Mouse (Mus musculus) hindbrain, postnatal 0 days (tissue): Measurements from ENCODE around the gene Zfp296. TPM values are rescaled to one million over a fixed set of nuclear protein-coding genes. Genes with fewer than 3 reads are reported as not detected.

Source experiments
- ATAC-seq: fragments of 200-750 bp; cut with Nextera tagmentation; 2 replicates; pipeline ENCODE4 v1.8.0; 2017; ENCODE audit warnings: mild to moderate bottlenecking, moderate TSS enrichment, moderate library complexity
- DNase-seq: peaks from one replicate; pipeline ENCODE4 v3.0.0-alpha.2; 2015; ENCODE audit warnings: low spot score
- H3K27ac ChIP-seq: fragments of 300-500 bp; sonication (generic); 2 replicates; pipeline ENCODE4 v1.5.1; 2014; ENCODE audit warnings: mild to moderate bottlenecking
- H3K27me3 ChIP-seq: fragments of 300-500 bp; sonication (generic); 2 replicates; pipeline ENCODE4 v1.6.1; 2014; ENCODE audit warnings: low read length, mixed read lengths; ENCODE audit not compliant: insufficient read depth
- H3K36me3 ChIP-seq: fragments of 300-500 bp; sonication (generic); 2 replicates; pipeline ENCODE4 v1.6.1; 2014; ENCODE audit warnings: low read length, mixed read lengths; ENCODE audit not compliant: insufficient read depth
- H3K4me1 ChIP-seq: fragments of 300-500 bp; sonication (generic); 2 replicates; pipeline ENCODE4 v1.6.1; 2014; ENCODE audit warnings: antibody characterized with exemption, low read length, mixed read lengths; ENCODE audit not compliant: insufficient read depth
- H3K4me2 ChIP-seq: fragments of 300-500 bp; sonication (generic); 2 replicates; pipeline ENCODE4 v1.6.1; 2014; ENCODE audit warnings: low read depth, mild to moderate bottlenecking, low read length, moderate library complexity, mixed read lengths
- H3K4me3 ChIP-seq: fragments of 300-500 bp; sonication (generic); 2 replicates; pipeline ENCODE4 v1.5.1; 2014; ENCODE audit warnings: low read length
- H3K9ac ChIP-seq: fragments of 300-500 bp; sonication (generic); replicated peaks from 2 replicates; pipeline ENCODE4 v1.6.1; 2014; ENCODE audit warnings: mild to moderate bottlenecking, low read length, moderate library complexity, mixed read lengths
- H3K9me3 ChIP-seq: fragments of 300-500 bp; sonication (generic); 2 replicates; pipeline ENCODE4 v1.6.1; 2016; ENCODE audit warnings: low read length, mixed read lengths
- CTCF ChIP-seq: IDR thresholded peaks from 2 replicates; pipeline ENCODE4 v1.5.1; 2016; ENCODE audit warnings: antibody characterized with exemption, control low read depth, low read depth
- WGBS: fragments of 180-500 bp; shearing (Covaris S2); extraction: QIAGEN DNeasy Blood & Tissue Kit; methylation state at CpG from one replicate; pipeline ENCODE4 v1.1.7; 2014; 5-methylcytosine and 5-hydroxymethylcytosine counted together
- polyA plus RNA-seq: library from polyadenylated mRNA; unstranded; fragments of >200 nt; fragmentation: Nextera tagmentation; extraction: Ambion mirVana; gene quantifications from 2 replicates; pipeline ENCODE4 v1.2.1, GENCODE M21; 2015
- total RNA-seq: library from RNA; depleted of rRNA; stranded (reverse); fragments of >200 nt; gene quantifications from 2 replicates; pipeline ENCODE4 v1.2.3, GENCODE M21; 2014

The Zfp296 gene
- total and polyA plus RNA-seq, 2 experiments from 2014 or later, result not detected

GRCm38 (mm10) chr7:19569647-19570046, 7.4 kb upstream of the Zfp296 start:
- no peak overlapping the region for H3K4me2 ChIP-seq
- H3K9ac ChIP-seq, result no peak overlapping the region
- no peak for DNase-seq
- 85% methylated on average over 3 of the region's 3 CpGs for WGBS
- no peak for TF ChIP-seq CTCF
- ATAC-seq, result no peak
- no peak overlapping the region for H3K27ac ChIP-seq
- H3K36me3 ChIP-seq, result peaks cover 18% of the 10 kb centered on the region
- H3K27me3 ChIP-seq, result no peaks in the 10 kb centered on the region
- H3K4me3 ChIP-seq, result no peak overlapping the region
- H3K4me1 ChIP-seq, result peaks cover 6% of the 10 kb centered on the region; the same call in 1 of the 2 replicates
- no peaks in the 10 kb centered on the region for H3K9me3 ChIP-seq

- ATAC-seq, result peak; percentile 91
Observed at GRCm38 (mm10) chr7:19572926-19573775, 3.9 kb upstream of the Zfp296 start.

GRCm38 (mm10) chr7:19573776-19574140, 3.3 kb upstream of the Zfp296 start:
- no peak for DNase-seq
- Histone ChIP-seq H3K9ac (peak overlapping the region; percentile 76), H3K4me3 (peak overlapping the region; percentile 78), H3K4me2 (peak overlapping the region; percentile 79), H3K36me3 (peaks cover 10% of the 10 kb centered on the region; the same call in 1 of the 2 replicates), H3K27ac (peak overlapping the region; percentile 77), H3K9me3 (no peaks in the 10 kb centered on the region), H3K4me1 (peaks cover 16% of the 10 kb centered on the region), H3K27me3 (peaks cover 18% of the 10 kb centered on the region)
- 23% methylated on average over 16 of the region's 16 CpGs for WGBS
- no peak for TF ChIP-seq CTCF
- ATAC-seq, result no peak

More at GRCm38 (mm10) chr7:19572926-19573775, 3.9 kb upstream of the Zfp296 start:
- H3K27me3 ChIP-seq, result peaks cover 18% of the 10 kb centered on the region
- peak overlapping the region; percentile 79 for H3K4me2 ChIP-seq
- H3K4me3 ChIP-seq, result peak overlapping the region; percentile 78
- peaks cover 10% of the 10 kb centered on the region; the same call in 1 of the 2 replicates for H3K36me3 ChIP-seq
- WGBS, result under 1% methylated on average over 53 of the region's 53 CpGs
- H3K4me1 ChIP-seq, result peaks cover 16% of the 10 kb centered on the region
- TF ChIP-seq CTCF, result peak; percentile 11
- peak overlapping the region; percentile 76 for H3K9ac ChIP-seq
- DNase-seq, result peak; percentile 87
- H3K9me3 ChIP-seq, result no peaks in the 10 kb centered on the region
- H3K27ac ChIP-seq, result peak overlapping the region; percentile 77

GRCm38 (mm10) chr7:19575559-19575958, 1.5 kb upstream of the Zfp296 start:
- Histone ChIP-seq H3K4me1 (peaks cover 16% of the 10 kb centered on the region), H3K27ac (no peak overlapping the region), H3K27me3 (peaks cover 18% of the 10 kb centered on the region), H3K4me3 (no peak overlapping the region), H3K9me3 (no peaks in the 10 kb centered on the region), H3K4me2 (no peak overlapping the region), H3K36me3 (peaks cover 3% of the 10 kb centered on the region; the same call in 1 of the 2 replicates), H3K9ac (no peak overlapping the region)
- DNase-seq, result no peak
- WGBS, result 68% methylated on average over 3 of the region's 3 CpGs
- ATAC-seq, result no peak
- TF ChIP-seq CTCF, result no peak

GRCm38 (mm10) chr7:19577877-19578414, 859 bp downstream of the Zfp296 start:
- Histone ChIP-seq H3K27me3 (peaks cover 18% of the 10 kb centered on the region), H3K9ac (no peak overlapping the region), H3K36me3 (peaks cover 20% of the 10 kb centered on the region; the same call in 1 of the 2 replicates), H3K4me1 (peaks cover 10% of the 10 kb centered on the region; the same call in 1 of the 2 replicates), H3K4me3 (peak overlapping the region; percentile 35), H3K27ac (no peak overlapping the region), H3K9me3 (no peaks in the 10 kb centered on the region), H3K4me2 (peak overlapping the region; percentile 67)
- no peak for DNase-seq
- 20% methylated on average over 10 of the region's 10 CpGs for WGBS
- no peak for TF ChIP-seq CTCF
- ATAC-seq, result no peak

GRCm38 (mm10) chr7:19578436-19578835, 1.3 kb downstream of the Zfp296 start:
- Histone ChIP-seq H3K4me2 (no peak overlapping the region), H3K9ac (no peak overlapping the region), H3K27ac (no peak overlapping the region), H3K27me3 (peaks cover 18% of the 10 kb centered on the region), H3K4me1 (peaks cover 10% of the 10 kb centered on the region; the same call in 1 of the 2 replicates), H3K4me3 (no peak overlapping the region), H3K9me3 (no peaks in the 10 kb centered on the region), H3K36me3 (peaks cover 22% of the 10 kb centered on the region)
- DNase-seq, result no peak
- no peak for ATAC-seq
- no peak for TF ChIP-seq CTCF
- WGBS, result 62% methylated on average over 4 of the region's 4 CpGs
